Mouse (Mus musculus): ENCODE measurements around the gene Arhgdia. TPM values are rescaled to one million over a fixed set of nuclear protein-coding genes. Genes with fewer than 3 reads are reported as not detected.

The Arhgdia gene
- total and polyA plus RNA-seq, 3 experiments = 172 to 958 (median 417) TPM

GRCm38 (mm10) chr11:120598990-120599549 is 17.6 kb upstream of the Arhgdia start:
- Histone ChIP-seq H3K4me1 (ENCODE audit: control insufficient read depth in 1 of 2, insufficient read depth in 2 of 2) (peaks cover 8 to 50% of the 10 kb centered on the region in 2 experiments), H3K27me3 (replicated peaks) (no peaks in the 10 kb centered on the region), H3K4me3 (replicated peaks in 1 of 3; ENCODE audit: low read depth in 2 of 3, low read length in 2 of 3, poor library complexity in 1 of 3) (peak overlapping the region; percentile 55 to 88 (median 70)), H3K4me2 (ENCODE audit: insufficient read depth, low read depth, poor library complexity, severe bottlenecking) (peak overlapping the region; percentile 74), H3K27ac (ENCODE audit: insufficient read depth, low read depth) (no peak overlapping the region), H3K79me2 (replicated peaks; ENCODE audit: control insufficient read depth, extremely low read depth, insufficient read depth, poor library complexity, severe bottlenecking) (peaks cover 50% of the 10 kb centered on the region), H3K36me3 (replicated peaks in 1 of 2; ENCODE audit: control insufficient read depth in 1 of 2, insufficient read depth in 1 of 2, low read length in 1 of 2) (peaks cover 41 to 68% of the 10 kb centered on the region in 2 experiments), H3K9me3 (replicated peaks; ENCODE audit: low read length) (no peaks in the 10 kb centered on the region), H3K9ac (ENCODE audit: insufficient read depth, low read depth) (peak overlapping the region; percentile 76)
- in situ Hi-C loops (cut with MboI; ENCODE audit: low pct_ligation_motif_present, low pct_unique_long_range_greater_than_20kb, low sequenced_read_pairs) = no loop called here
- dilution Hi-C loops (cut with MboI; ENCODE audit: extremely low pct_ligation_motif_present, extremely low pct_unique_long_range_greater_than_20kb, low sequenced_read_pairs) = no loop called here
- TF ChIP-seq NRF1 (IDR thresholded peaks at IDR 0.05; ENCODE audit: low read depth, low read length) (no peak), SIN3A (IDR thresholded peaks at IDR 0.05; ENCODE audit: low read length) (0 out of 2 replicates have a peak, but pooled peaks have one; percentile 5)
- no peak for DNase-seq (ENCODE audit: extremely low read depth)

GRCm38 (mm10) chr11:120598283-120598989 is 17.0 kb upstream of the Arhgdia start, which contains the start of the genes Alyref and Anapc11:
Alyref (minus strand) TSS chr11:120598365.
Anapc11 (plus strand) TSS chr11:120598421.
- peak within 1 kb of the TSS; percentile 98 for H3K9ac ChIP-seq (ENCODE audit: insufficient read depth, low read depth)
- peak; percentile 97 for DNase-seq (ENCODE audit: extremely low read depth)
- H3K27ac ChIP-seq (ENCODE audit: insufficient read depth, low read depth) = peak within 1 kb of the TSS; percentile 52
- H3K79me2 ChIP-seq (replicated peaks; ENCODE audit: control insufficient read depth, extremely low read depth, insufficient read depth, poor library complexity, severe bottlenecking) = peaks cover 56% of the 10 kb centered on the region
- H3K9me3 ChIP-seq (replicated peaks; ENCODE audit: low read length) = no peaks in the 10 kb centered on the region
- H3K36me3 ChIP-seq (replicated peaks in 1 of 2; ENCODE audit: control insufficient read depth in 1 of 2, insufficient read depth in 1 of 2, low read length in 1 of 2) = peaks cover 47 to 68% of the 10 kb centered on the region in 2 experiments
- peak within 1 kb of the TSS; percentile 74 for H3K4me2 ChIP-seq (ENCODE audit: insufficient read depth, low read depth, poor library complexity, severe bottlenecking)
- H3K4me3 ChIP-seq (replicated peaks in 1 of 3; ENCODE audit: low read depth in 2 of 3, low read length in 2 of 3, poor library complexity in 1 of 3) = peak within 1 kb of the TSS; percentile 83 to 96 (median 88)
- H3K27me3 ChIP-seq (replicated peaks) = no peaks in the 10 kb centered on the region
- dilution Hi-C loops (cut with MboI; ENCODE audit: extremely low pct_ligation_motif_present, extremely low pct_unique_long_range_greater_than_20kb, low sequenced_read_pairs) = no loop called here
- in situ Hi-C loops (cut with MboI; ENCODE audit: low pct_ligation_motif_present, low pct_unique_long_range_greater_than_20kb, low sequenced_read_pairs) = no loop called here
- H3K4me1 ChIP-seq (ENCODE audit: control insufficient read depth in 1 of 2, insufficient read depth in 2 of 2) = peaks cover 8 to 57% of the 10 kb centered on the region in 2 experiments
- TF ChIP-seq NELFE (IDR thresholded peaks at IDR 0.05; ENCODE audit: low read depth, low read length) = peak; percentile 98
- 0 out of 2 replicates have a peak, but pooled peaks have one; percentile 13 for TF ChIP-seq JUN (IDR thresholded peaks at IDR 0.05; ENCODE audit: insufficient read depth, low read depth, low read length)
- peak; percentile 86 for TF ChIP-seq HCFC1 (IDR thresholded peaks at IDR 0.05; ENCODE audit: low read depth, low read length)
- TF ChIP-seq ETS1 (conservative IDR thresholded peaks at IDR 0.05; ENCODE audit: low read depth, low read length) = peak; percentile 61
- no peak; the same call in 1 of the 2 replicates for TF ChIP-seq ZKSCAN1 (IDR thresholded peaks at IDR 0.05; ENCODE audit: borderline replicate concordance, low read depth, low read length)
- TF ChIP-seq ELF1 (IDR thresholded peaks at IDR 0.05; ENCODE audit: low read depth, low read length) = peak; percentile 88
- TF ChIP-seq PAX5 (IDR thresholded peaks at IDR 0.05; ENCODE audit: low read length) = no peak
- TF ChIP-seq RAD21 (IDR thresholded peaks at IDR 0.05; ENCODE audit: low read depth, low read length) = no peak
- TF ChIP-seq ZMIZ1 (IDR thresholded peaks at IDR 0.05; ENCODE audit: low read depth, low read length) = peak; percentile 95
- TF ChIP-seq TBP (conservative IDR thresholded peaks at IDR 0.05; ENCODE audit: low read depth, low read length) = peak; percentile 46; the same call in 1 of the 2 replicates
- peak; percentile 19; the same call in 1 of the 2 replicates for TF ChIP-seq USF2 (conservative IDR thresholded peaks at IDR 0.05; ENCODE audit: low read depth, low read length)
- peak; percentile 77; the same call in 1 of the 2 replicates for TF ChIP-seq SIN3A (IDR thresholded peaks at IDR 0.05; ENCODE audit: low read length)
- peak; percentile 84 for TF ChIP-seq MEF2A (IDR thresholded peaks at IDR 0.05; ENCODE audit: borderline replicate concordance, low read depth, low read length)
- TF ChIP-seq TCF12 (IDR thresholded peaks at IDR 0.05; ENCODE audit: low read depth, low read length) = peak; percentile 93
- TF ChIP-seq CHD2 (IDR thresholded peaks at IDR 0.05; ENCODE audit: low read length) = peak; percentile 62
- peak; percentile 88 for TF ChIP-seq POLR2AphosphoS2 (IDR thresholded peaks at IDR 0.05; ENCODE audit: low read depth, low read length)
- peak; percentile 97 for TF ChIP-seq NRF1 (IDR thresholded peaks at IDR 0.05; ENCODE audit: low read depth, low read length)
- peak; percentile 19; the same call in 1 of the 2 replicates for TF ChIP-seq SMC3 (IDR thresholded peaks at IDR 0.05; ENCODE audit: low read depth, low read length)
- TF ChIP-seq CTCF (conservative IDR thresholded peaks at IDR 0.05 in 1 of 2, IDR thresholded peaks at IDR 0.05 in 1 of 2; ENCODE audit: low read depth in 2 of 2, low read length in 2 of 2) = no peak
- peak; percentile 63 for TF ChIP-seq USF1 (IDR thresholded peaks at IDR 0.05; ENCODE audit: low read depth, low read length)
- TF ChIP-seq ZNF384 (IDR thresholded peaks at IDR 0.05; ENCODE audit: low read depth, low read length) = no peak
- peak; percentile 95 for TF ChIP-seq E2F4 (IDR thresholded peaks at IDR 0.05; ENCODE audit: insufficient replicate concordance, low read depth, low read length)
- TF ChIP-seq POLR2A (IDR thresholded peaks at IDR 0.05; ENCODE audit: low read depth, low read length) = peak; percentile 95
- TF ChIP-seq CHD1 (IDR thresholded peaks at IDR 0.05; ENCODE audit: low read depth, low read length) = no peak; the same call in none of the 2 replicates
- peak; percentile 93 for TF ChIP-seq MXI1 (IDR thresholded peaks at IDR 0.05; ENCODE audit: low read depth, low read length)
- no peak for TF ChIP-seq JUND (conservative IDR thresholded peaks at IDR 0.05; ENCODE audit: low read depth, low read length)
- 0 out of 2 replicates have a peak, but pooled peaks have one; percentile 24 for TF ChIP-seq EP300 (IDR thresholded peaks at IDR 0.05; ENCODE audit: low read length)
- peak; percentile 78; the same call in 1 of the 2 replicates for TF ChIP-seq MYC (IDR thresholded peaks at IDR 0.05; ENCODE audit: low read depth, low read length)
- TF ChIP-seq UBTF (IDR thresholded peaks at IDR 0.05; ENCODE audit: low read depth, low read length) = peak; percentile 68; the same call in 1 of the 2 replicates
- TF ChIP-seq MAFK (IDR thresholded peaks at IDR 0.05; ENCODE audit: insufficient replicate concordance, low read length) = no peak
